Mouse (Mus musculus): ENCODE results near the gene Gm5134. TPM values are rescaled to one million over a fixed set of nuclear protein-coding genes. Genes with fewer than 3 reads are reported as not detected.
A peak's percentile ranks its signal among the peaks of the same experiment; 100 is the strongest.

Gm5134 gene
- polyA plus RNA-seq, 1 experiment from 2014 or later, result not detected

- no peak for ATAC-seq (ENCODE audit: low FRiP score, low read depth)
- Histone ChIP-seq H3K27ac (no peak overlapping the region), H3K4me3 (peak overlapping the region; percentile 48), H3K4me2 (replicated peaks) (peak overlapping the region; percentile 94), H3K36me3 (peaks cover 6% of the 10 kb centered on the region; the same call in 1 of the 2 replicates), H3K9ac (0 out of 2 replicates have a peak overlapping the region, but pooled peaks have one; percentile 71), H3K27me3 (replicated peaks) (peaks cover 21% of the 10 kb centered on the region), H3K9me3 (no peaks in the 10 kb centered on the region), H3K4me1 (peaks cover 34% of the 10 kb centered on the region)
- 32% methylated on average over 7 of the region's 7 CpGs for WGBS
Measured at GRCm38 (mm10) chr10:75931311-75931710, 23.0 kb upstream of the Gm5134 start.

GRCm38 (mm10) chr10:75932081-75932678 is 22.1 kb upstream of the Gm5134 start:
- Histone ChIP-seq H3K27me3 (replicated peaks) (peaks cover 29% of the 10 kb centered on the region), H3K4me3 (peak overlapping the region; percentile 48), H3K36me3 (no peaks in the 10 kb centered on the region), H3K9ac (peak overlapping the region; percentile 71), H3K9me3 (no peaks in the 10 kb centered on the region), H3K4me2 (replicated peaks) (peak overlapping the region; percentile 94), H3K4me1 (peaks cover 35% of the 10 kb centered on the region), H3K27ac (peak overlapping the region; percentile 6; the same call in 1 of the 2 replicates)
- WGBS, result under 1% methylated on average over 44 of the region's 44 CpGs
- ATAC-seq (ENCODE audit: low FRiP score, low read depth), result peak; percentile 50

DNA sequence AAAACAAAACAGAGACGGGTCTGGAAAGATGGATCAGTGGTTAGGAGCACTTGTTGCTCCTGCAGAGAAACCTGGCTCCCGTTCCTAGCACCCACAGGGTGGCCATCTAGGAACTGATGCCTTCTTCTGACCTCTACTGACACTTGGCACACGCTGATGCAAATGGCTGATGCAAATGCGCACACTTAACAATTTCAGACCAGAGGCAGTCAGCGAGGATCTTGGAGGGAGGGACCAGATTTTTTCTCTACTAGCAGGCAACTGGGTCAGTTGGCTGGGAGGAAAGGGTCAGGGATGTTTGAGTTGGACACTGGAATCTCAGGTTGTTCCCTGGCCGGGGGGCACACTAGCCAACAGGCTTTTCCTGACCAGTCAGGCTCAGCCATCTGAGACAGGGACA is 21.4 kb upstream of the Gm5134 start, which contains the start of gene Chchd10:
TSS of gene Chchd10 (plus strand) at position 240 of the 400 bp plus-strand sequence.
- Histone ChIP-seq H3K9ac (peak within 1 kb of the TSS; percentile 71), H3K27ac (peak within 1 kb of the TSS; percentile 6; the same call in 1 of the 2 replicates), H3K4me2 (replicated peaks) (peak within 1 kb of the TSS; percentile 94), H3K36me3 (no peaks in the 10 kb centered on the region), H3K4me3 (peak within 1 kb of the TSS; percentile 48), H3K4me1 (peaks cover 37% of the 10 kb centered on the region), H3K27me3 (replicated peaks) (peaks cover 35% of the 10 kb centered on the region), H3K9me3 (no peaks in the 10 kb centered on the region)
- ATAC-seq (ENCODE audit: low FRiP score, low read depth), result no peak
- whole genome bisulfite sequencing, result 20% methylated on average over 6 of the region's 6 CpGs

GRCm38 (mm10) chr10:75934991-75935390 is 19.3 kb upstream of the Gm5134 start:
- peaks cover 43% of the 10 kb centered on the region for H3K4me1 ChIP-seq
- H3K27me3 ChIP-seq (replicated peaks), result peaks cover 39% of the 10 kb centered on the region
- no peak overlapping the region for H3K9ac ChIP-seq

GRCm38 (mm10) chr10:75935680-75936541 is 18.4 kb upstream of the Gm5134 start, which contains the start of gene Mmp11:
TSS of gene Mmp11 (minus strand) at chr10:75936496.
- peak within 1 kb of the TSS; percentile 86 for H3K4me2 ChIP-seq (replicated peaks)
- under 1% methylated on average over 51 of the region's 51 CpGs for WGBS
- peak; percentile 42 for ATAC-seq (ENCODE audit: low FRiP score, low read depth)
- H3K9ac ChIP-seq, result peak within 1 kb of the TSS; percentile 53
- H3K4me1 ChIP-seq, result peaks cover 45% of the 10 kb centered on the region
- H3K36me3 ChIP-seq, result no peaks in the 10 kb centered on the region
- no peaks in the 10 kb centered on the region for H3K9me3 ChIP-seq
- no peak within 1 kb of the TSS for H3K27ac ChIP-seq
- H3K27me3 ChIP-seq (replicated peaks), result peaks cover 32% of the 10 kb centered on the region
- H3K4me3 ChIP-seq, result peak within 1 kb of the TSS; percentile 49

More at GRCm38 (mm10) chr10:75934991-75935390, 19.3 kb upstream of the Gm5134 start:
- H3K4me3 ChIP-seq, result no peak overlapping the region
- no peaks in the 10 kb centered on the region for H3K9me3 ChIP-seq
- H3K27ac ChIP-seq, result no peak overlapping the region
- no peak for ATAC-seq (ENCODE audit: low FRiP score, low read depth)
- H3K4me2 ChIP-seq (replicated peaks), result peak overlapping the region; percentile 86
- 55% methylated on average over 1 of the region's 1 CpGs for WGBS
- no peaks in the 10 kb centered on the region for H3K36me3 ChIP-seq

GRCm38 (mm10) chr10:75936909-75937667 is 17.2 kb upstream of the Gm5134 start:
- Histone ChIP-seq H3K27ac (no peak overlapping the region), H3K9ac (0 out of 2 replicates have a peak overlapping the region, but pooled peaks have one; percentile 6), H3K4me3 (no peak overlapping the region), H3K9me3 (no peaks in the 10 kb centered on the region), H3K4me2 (replicated peaks) (no peak overlapping the region), H3K36me3 (no peaks in the 10 kb centered on the region), H3K4me1 (peaks cover 40% of the 10 kb centered on the region), H3K27me3 (replicated peaks) (peaks cover 22% of the 10 kb centered on the region)
- WGBS, result 40% methylated on average over 18 of the region's 18 CpGs
- ATAC-seq (ENCODE audit: low FRiP score, low read depth), result no peak

GRCm38 (mm10) chr10:75937851-75938643 is 16.3 kb upstream of the Gm5134 start:
- WGBS, result 57% methylated on average over 10 of the region's 10 CpGs
- Histone ChIP-seq H3K4me2 (replicated peaks) (0 out of 2 replicates have a peak overlapping the region, but pooled peaks have one; percentile 5), H3K9me3 (no peaks in the 10 kb centered on the region), H3K27me3 (replicated peaks) (peaks cover 22% of the 10 kb centered on the region), H3K36me3 (no peaks in the 10 kb centered on the region), H3K4me3 (no peak overlapping the region), H3K4me1 (peaks cover 33% of the 10 kb centered on the region), H3K9ac (no peak overlapping the region), H3K27ac (no peak overlapping the region)
- no peak for ATAC-seq (ENCODE audit: low FRiP score, low read depth)

- H3K9ac ChIP-seq, result no peak overlapping the region
- WGBS, result 40% methylated on average over 9 of the region's 9 CpGs
- H3K4me2 ChIP-seq (replicated peaks), result no peak overlapping the region
- H3K36me3 ChIP-seq, result no peaks in the 10 kb centered on the region
- H3K9me3 ChIP-seq, result no peaks in the 10 kb centered on the region
- peaks cover 39% of the 10 kb centered on the region for H3K4me1 ChIP-seq
- H3K27me3 ChIP-seq (replicated peaks), result peaks cover 22% of the 10 kb centered on the region
- H3K27ac ChIP-seq, result no peak overlapping the region
- no peak for ATAC-seq (ENCODE audit: low FRiP score, low read depth)
- H3K4me3 ChIP-seq, result no peak overlapping the region
Measured at GRCm38 (mm10) chr10:75939481-75940234, 14.7 kb upstream of the Gm5134 start.

DNA sequence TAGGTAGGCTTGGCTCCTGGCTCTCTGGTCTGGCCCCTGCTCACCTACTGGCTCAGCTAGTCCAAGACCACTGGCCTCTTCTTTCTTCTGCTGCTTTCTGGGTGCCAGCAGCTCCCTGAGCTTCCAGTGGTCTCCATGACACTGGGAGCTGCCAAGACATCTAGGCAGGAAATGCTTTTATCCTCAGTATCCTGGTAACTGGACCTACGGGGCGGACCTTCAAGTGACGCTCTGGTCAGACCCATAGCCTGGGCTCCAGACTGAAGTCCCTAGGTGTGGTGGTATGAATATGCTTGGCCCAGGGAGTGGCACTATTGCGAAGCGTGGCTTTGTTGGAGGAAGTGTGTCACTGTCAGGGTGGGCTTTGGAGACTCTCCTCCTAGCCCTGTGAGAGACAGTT is 13.8 kb upstream of the Gm5134 start, which contains the start of gene Gm867:
TSS of gene Gm867 (minus strand) at position 153 of the 400 bp plus-strand sequence.
- H3K27me3 ChIP-seq (replicated peaks), result peaks cover 22% of the 10 kb centered on the region
- no peaks in the 10 kb centered on the region for H3K9me3 ChIP-seq
- peaks cover 35% of the 10 kb centered on the region for H3K4me1 ChIP-seq
- no peak for ATAC-seq (ENCODE audit: low FRiP score, low read depth)
- no peak within 1 kb of the TSS for H3K4me2 ChIP-seq (replicated peaks)
- H3K27ac ChIP-seq, result no peak within 1 kb of the TSS
- H3K9ac ChIP-seq, result no peak within 1 kb of the TSS
- H3K36me3 ChIP-seq, result no peaks in the 10 kb centered on the region
- no peak within 1 kb of the TSS for H3K4me3 ChIP-seq
- WGBS, result 84% methylated on average over 5 of the region's 5 CpGs

- WGBS, result 65% methylated on average over 9 of the region's 9 CpGs
- no peak overlapping the region for H3K4me3 ChIP-seq
- H3K9ac ChIP-seq, result no peak overlapping the region
- no peak overlapping the region for H3K27ac ChIP-seq
- no peaks in the 10 kb centered on the region for H3K36me3 ChIP-seq
- no peak for ATAC-seq (ENCODE audit: low FRiP score, low read depth)
- H3K9me3 ChIP-seq, result no peaks in the 10 kb centered on the region
- peaks cover 29% of the 10 kb centered on the region; the same call in 1 of the 2 replicates for H3K4me1 ChIP-seq
- no peak overlapping the region for H3K4me2 ChIP-seq (replicated peaks)
- H3K27me3 ChIP-seq (replicated peaks), result peaks cover 19% of the 10 kb centered on the region
Measured at GRCm38 (mm10) chr10:75941042-75941824, 13.1 kb upstream of the Gm5134 start.

All from neural tube, embryonic 12.5 days (tissue).